Mouse (Mus musculus) spleen, postnatal 36 days (tissue): ENCODE data around the gene Ccdc59.
A peak's percentile ranks its signal among the peaks of the same experiment; 100 is the strongest.

Experiments used
- DNase-seq, 2 experiments: peaks; one replicate each; pipeline ENCODE4 v3.0.0; 2022; ENCODE audit warnings: low spot score in 2 of 2, mixed read lengths in 1 of 2

The Ccdc59 gene

GRCm38 (mm10) chr10:105840928-105841888 lies at the start of gene Ccdc59, which contains the start of gene Mettl25:
Ccdc59 (plus strand) TSS chr10:105841067.
Mettl25 (minus strand) TSS chr10:105841380.
- peak; percentile 94 to 95 for DNase-seq

GRCm38 (mm10) chr10:105793776-105794552 lies 46.9 kb upstream of the Ccdc59 start:
- no peak for DNase-seq

GRCm38 (mm10) chr10:105797250-105797924 lies 43.5 kb upstream of the Ccdc59 start:
- DNase-seq: no peak

GRCm38 (mm10) chr10:105801147-105801546 lies 39.7 kb upstream of the Ccdc59 start:
- no peak for DNase-seq

GRCm38 (mm10) chr10:105802132-105802531 lies 38.7 kb upstream of the Ccdc59 start:
- no peak for DNase-seq

GRCm38 (mm10) chr10:105803461-105803860 lies 37.4 kb upstream of the Ccdc59 start:
- no peak for DNase-seq

- no peak for DNase-seq
These were observed 34.4 kb upstream of the Ccdc59 start for GRCm38 (mm10) chr10:105806259-105807010.

- no peak for DNase-seq
These were observed 6.1 kb upstream of the Ccdc59 start for GRCm38 (mm10) chr10:105834627-105835228.

GRCm38 (mm10) chr10:105842574-105842973 lies 1.7 kb downstream of the Ccdc59 start:
- no peak for DNase-seq

GRCm38 (mm10) chr10:105850286-105850685 lies 9.4 kb downstream of the Ccdc59 start:
- no peak for DNase-seq

- no peak for DNase-seq
These were observed 10.3 kb downstream of the Ccdc59 start for GRCm38 (mm10) chr10:105851136-105851535.

- DNase-seq: no peak
These were observed 26.4 kb downstream of the Ccdc59 start for GRCm38 (mm10) chr10:105867312-105867711.
